Mouse (Mus musculus) MEL (cell line): ENCODE measurements around the gene Zfp28. TPM values are rescaled to one million over a fixed set of nuclear protein-coding genes. Genes with fewer than 3 reads are reported as not detected.

ENCODE experiments used
- DNase-seq: peaks from one replicate; pipeline ENCODE4 v3.0.0; 2011; ENCODE audit warnings: low read depth, low spot score
- H3K27ac ChIP-seq: 2 replicates; pipeline ENCODE4 v1.5.1; 2012; ENCODE audit warnings: low read depth, mild to moderate bottlenecking, control low read depth, low read length, moderate library complexity; ENCODE audit not compliant: control insufficient read depth
- H3K27me3 ChIP-seq, 2 experiments: fragments of 150-350 bp in 1 of 2; sonication (generic) in 1 of 2; 2 replicates each; pipeline ENCODE4 v1.6.1; 2012; ENCODE audit warnings: low read length in 2 of 2, mild to moderate bottlenecking in 2 of 2, improper control_type of control experiment in 1 of 2, moderate library complexity in 1 of 2; ENCODE audit not compliant: insufficient read depth in 2 of 2, control insufficient read depth in 1 of 2
- H3K36me3 ChIP-seq, 2 experiments: 2 replicates each; pipeline ENCODE4 v1.6.1; 2012 to 2014; ENCODE audit warnings: low read length in 2 of 2, improper control_type of control experiment in 1 of 2, inconsistent platforms in 1 of 2, mild to moderate bottlenecking in 1 of 2; ENCODE audit not compliant: insufficient read depth in 2 of 2, control insufficient read depth in 1 of 2
- H3K4me1 ChIP-seq, 2 experiments: fragments of 150-350 bp in 1 of 2; sonication (generic) in 1 of 2; 2 replicates each; pipeline ENCODE4 v1.6.1; 2012; ENCODE audit warnings: low read length in 2 of 2, improper control_type of control experiment in 1 of 2, mild to moderate bottlenecking in 1 of 2; ENCODE audit not compliant: insufficient read depth in 2 of 2, control insufficient read depth in 1 of 2
- H3K4me3 ChIP-seq, 2 experiments: fragments of 150-350 bp in 1 of 2; sonication (generic) in 1 of 2; 2 replicates each; pipeline ENCODE4 v1.5.1; 2012; ENCODE audit warnings: low read depth in 2 of 2, low read length in 2 of 2, mild to moderate bottlenecking in 2 of 2, moderate library complexity in 2 of 2, control low read depth in 1 of 2, improper control_type of control experiment in 1 of 2; ENCODE audit not compliant: control insufficient read depth in 1 of 2, insufficient read depth in 1 of 2
- H3K79me2 ChIP-seq: 2 replicates; pipeline ENCODE4 v1.6.1; 2012; ENCODE audit warnings: mild to moderate bottlenecking, low read length, moderate library complexity; ENCODE audit not compliant: control insufficient read depth, poor library complexity, insufficient read depth
- H3K9ac ChIP-seq: 2 replicates; pipeline ENCODE4 v1.6.1; 2012; ENCODE audit warnings: low read depth, mild to moderate bottlenecking, control low read depth, low read length, moderate library complexity; ENCODE audit not compliant: control insufficient read depth, poor library complexity, severe bottlenecking
- H3K9me3 ChIP-seq: fragments of 150-350 bp; sonication (generic); replicated peaks from 2 replicates; pipeline ENCODE4 v1.6.1; 2012; ENCODE audit warnings: mild to moderate bottlenecking, low read length, improper control_type of control experiment, moderate library complexity; ENCODE audit not compliant: insufficient read depth
- BHLHE40 ChIP-seq: IDR thresholded peaks from 2 replicates; pipeline ENCODE4 v1.6.1; 2012; ENCODE audit warnings: low read depth, mild to moderate bottlenecking, inconsistent platforms, low read length, improper control_type of control experiment, borderline replicate concordance
- CHD2 ChIP-seq: IDR thresholded peaks from 2 replicates; pipeline ENCODE4 v1.6.1; 2011; ENCODE audit warnings: low read length, improper control_type of control experiment
- CTCF ChIP-seq, 3 experiments: IDR thresholded peaks in 2 of 3; conservative IDR thresholded peaks in 1 of 3; 2 replicates each; pipeline ENCODE4 v1.5.1; 2011 to 2012; ENCODE audit warnings: low read length in 3 of 3, low read depth in 2 of 3, mild to moderate bottlenecking in 2 of 3, improper control_type of control experiment in 1 of 3, inconsistent platforms in 1 of 3, mixed read lengths in 1 of 3, moderate library complexity in 1 of 3; ENCODE audit not compliant: control insufficient read depth in 1 of 3, insufficient read depth in 1 of 3, poor library complexity in 1 of 3, severe bottlenecking in 1 of 3
- ELF1 ChIP-seq: IDR thresholded peaks from 2 replicates; pipeline ENCODE4 v1.6.1; 2014; ENCODE audit warnings: low read depth, mild to moderate bottlenecking, inconsistent platforms, low read length, improper control_type of control experiment, moderate library complexity
- ETS1 ChIP-seq: IDR thresholded peaks from 2 replicates; pipeline ENCODE4 v1.6.1; 2012; ENCODE audit warnings: low read depth, mild to moderate bottlenecking, inconsistent platforms, low read length, improper control_type of control experiment, moderate library complexity
- GATA1 ChIP-seq: IDR thresholded peaks from 2 replicates; pipeline ENCODE4 v1.6.1; 2011; ENCODE audit warnings: low read depth, low read length, improper control_type of control experiment
- HCFC1 ChIP-seq: IDR thresholded peaks from 2 replicates; pipeline ENCODE4 v1.6.1; 2012; ENCODE audit warnings: low read depth, mild to moderate bottlenecking, inconsistent platforms, low read length, improper control_type of control experiment, moderate library complexity
- KAT2A ChIP-seq: conservative IDR thresholded peaks from 2 replicates; pipeline ENCODE4 v1.6.1; 2012; ENCODE audit warnings: low read depth, low read length, improper control_type of control experiment, inconsistent platforms
- MAX ChIP-seq: IDR thresholded peaks from 2 replicates; pipeline ENCODE4 v1.6.1; 2011; ENCODE audit warnings: low read length, improper control_type of control experiment
- MAZ ChIP-seq: IDR thresholded peaks from 2 replicates; pipeline ENCODE4 v1.6.1; 2012; ENCODE audit warnings: low read depth, mild to moderate bottlenecking, inconsistent platforms, low read length, improper control_type of control experiment
- MEF2A ChIP-seq: IDR thresholded peaks from 2 replicates; pipeline ENCODE4 v1.6.1; 2014; ENCODE audit warnings: low read depth, mild to moderate bottlenecking, inconsistent platforms, low read length, improper control_type of control experiment; ENCODE audit not compliant: poor library complexity, insufficient replicate concordance, severe bottlenecking; ENCODE audit errors: extremely low read depth
- MXI1 ChIP-seq: IDR thresholded peaks from 2 replicates; pipeline ENCODE4 v1.6.1; 2011; ENCODE audit warnings: mild to moderate bottlenecking, low read depth, low read length, improper control_type of control experiment
- NELFE ChIP-seq: IDR thresholded peaks from 2 replicates; pipeline ENCODE4 v1.6.1; 2011; ENCODE audit warnings: low read depth, low read length, improper control_type of control experiment
- NRF1 ChIP-seq: IDR thresholded peaks from 2 replicates; pipeline ENCODE4 v1.6.1; 2014; ENCODE audit warnings: low read depth, mild to moderate bottlenecking, inconsistent platforms, low read length, improper control_type of control experiment, moderate library complexity; ENCODE audit not compliant: poor library complexity, insufficient read depth, severe bottlenecking
- POLR2A ChIP-seq, 2 experiments: IDR thresholded peaks; 2 replicates each; pipeline ENCODE4 v1.6.1; 2011 to 2012; ENCODE audit warnings: low read length in 2 of 2, mild to moderate bottlenecking in 2 of 2, control low read depth in 1 of 2, improper control_type of control experiment in 1 of 2, low read depth in 1 of 2, moderate library complexity in 1 of 2; ENCODE audit not compliant: control insufficient read depth in 1 of 2, insufficient read depth in 1 of 2, poor library complexity in 1 of 2
- SIN3A ChIP-seq: IDR thresholded peaks from 2 replicates; pipeline ENCODE4 v1.6.1; 2012; ENCODE audit warnings: low read length, improper control_type of control experiment, inconsistent platforms
- TAL1 ChIP-seq: IDR thresholded peaks from 2 replicates; pipeline ENCODE4 v1.6.1; 2012; ENCODE audit warnings: mild to moderate bottlenecking, inconsistent platforms, low read length, moderate library complexity, mixed read lengths
- TCF12 ChIP-seq: IDR thresholded peaks from 2 replicates; pipeline ENCODE4 v1.6.1; 2014; ENCODE audit warnings: low read depth, mild to moderate bottlenecking, inconsistent platforms, low read length, improper control_type of control experiment, moderate library complexity
- USF1 ChIP-seq: IDR thresholded peaks from 2 replicates; pipeline ENCODE4 v1.6.1; 2014; ENCODE audit warnings: low read depth, mild to moderate bottlenecking, inconsistent platforms, low read length, improper control_type of control experiment, moderate library complexity
- polyA plus RNA-seq, 2 experiments: library from polyadenylated mRNA; stranded (reverse) in 1 of 2; unstranded in 1 of 2; fragments of >175 nt in 1 of 2; fragments of >200 nt in 1 of 2; gene quantifications; 2 replicates each; pipeline versions ENCODE4 v1.2.1 to v1.2.4; 2012; ENCODE audit warnings: low replicate concordance in 2 of 2, low read depth in 1 of 2; ENCODE audit not compliant: insufficient read length in 2 of 2, insufficient read depth in 1 of 2, missing spikeins in 1 of 2
- total RNA-seq: library from RNA; depleted of rRNA; stranded (reverse); fragments of 300-350 nt; gene quantifications from 2 replicates; pipeline ENCODE4 v1.2.3, GENCODE M21; 2012; rRNA removed

Zfp28 gene
- total RNA-seq (1.6 and 2.8 TPM in 2 replicates), polyA plus RNA-seq (1 to 10 TPM in 1 of 2 experiments, not detected in 1; 3.3 TPM)

GRCm38 (mm10) chr7:6383044-6383455 lies at the start of gene Zfp28:
TSS of gene Zfp28 (plus strand) at chr7:6383295.
- Histone ChIP-seq H3K27me3 (no peaks in the 10 kb centered on the region), H3K4me1 (peaks cover 0 to 12% of the 10 kb centered on the region in 2 experiments; a peak in 2 of 4 replicates), H3K4me3 (peak within 1 kb of the TSS; percentile 59 to 68), H3K9me3 (no peaks in the 10 kb centered on the region), H3K79me2 (no peaks in the 10 kb centered on the region), H3K36me3 (peaks cover 0 to 2% of the 10 kb centered on the region in 2 experiments; a peak in 1 of 4 replicates), H3K27ac (no peak within 1 kb of the TSS), H3K9ac (peak within 1 kb of the TSS; percentile 68)
- peak; percentile 95 for DNase-seq
- TF ChIP-seq GATA1 (no peak), TAL1 (no peak), TCF12 (0 out of 2 replicates have a peak, but pooled peaks have one; percentile 21), POLR2A (IDR thresholded peaks at IDR 0.05; ENCODE audit: control insufficient read depth in 1 of 2, insufficient read depth in 1 of 2, low read depth in 1 of 2, low read length in 2 of 2, poor library complexity in 1 of 2) (no peak; a peak in 1 of 4 replicates), BHLHE40 (peak; percentile 33; the same call in 1 of the 2 replicates), HCFC1 (peak; percentile 99), MAX (peak; percentile 74), KAT2A (peak; percentile 87), ETS1 (peak; percentile 49; the same call in 1 of the 2 replicates), MXI1 (peak; percentile 95), USF1 (no peak), CHD2 (no peak), ELF1 (peak; percentile 81), CTCF (IDR thresholded peaks at IDR 0.05 in 2 of 3, conservative IDR thresholded peaks at IDR 0.05 in 1 of 3; ENCODE audit: control insufficient read depth in 1 of 3, insufficient read depth in 1 of 3, low read depth in 2 of 3, low read length in 3 of 3, poor library complexity in 1 of 3, severe bottlenecking in 1 of 3) (0 out of 6 replicates have a peak, but pooled peaks of 1 of the 3 experiments have one; percentile 12), MAZ (peak; percentile 47; the same call in 1 of the 2 replicates), SIN3A (peak; percentile 85), NRF1 (peak; percentile 48; the same call in 1 of the 2 replicates), NELFE (no peak), MEF2A (no peak)

DNA sequence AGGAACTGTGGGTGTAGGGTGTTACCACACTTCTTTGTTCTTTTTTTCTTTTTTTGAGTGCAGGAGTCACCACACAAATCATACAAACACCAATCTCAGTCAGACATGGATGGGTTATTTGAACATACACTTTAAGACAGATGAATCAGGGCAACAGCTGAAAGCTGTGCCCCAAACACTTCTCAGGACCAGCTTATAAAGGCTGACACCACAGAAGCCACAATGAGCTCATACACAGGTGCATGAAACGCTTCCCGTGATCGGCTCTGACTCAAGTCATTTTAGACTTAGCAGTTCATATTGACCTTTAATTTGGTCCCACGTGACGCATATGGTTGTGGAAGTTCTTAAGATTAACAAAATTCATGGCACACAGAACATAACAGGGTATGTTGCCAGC lies 43.2 kb upstream of the Zfp28 start:
- Histone ChIP-seq H3K27me3 (no peaks in the 10 kb centered on the region), H3K79me2 (no peaks in the 10 kb centered on the region), H3K4me1 (no peaks in the 10 kb centered on the region), H3K9me3 (no peaks in the 10 kb centered on the region), H3K27ac (no peak overlapping the region), H3K4me3 (no peak overlapping the region), H3K9ac (no peak overlapping the region), H3K36me3 (no peaks in the 10 kb centered on the region)
- TF ChIP-seq KAT2A (no peak), SIN3A (no peak), USF1 (no peak)
- DNase-seq: no peak
